Mouse (Mus musculus): ENCODE data around the gene Ucn2.

- TF ChIP-seq CTCF (IDR thresholded peaks at IDR 0.05; ENCODE audit: low read depth, low read length) (no peak), TAL1 (conservative IDR thresholded peaks at IDR 0.05; ENCODE audit: low read depth, low read length) (no peak), GATA2 (IDR thresholded peaks at IDR 0.05; ENCODE audit: borderline replicate concordance, low read depth, low read length) (no peak)
Measured at GRCm38 (mm10) chr9:108982498-108982897, 3.3 kb upstream of the Ucn2 start.
